Mouse (Mus musculus) lung, embryonic 16.5 days (tissue): ENCODE data around the gene Rnase9. TPM values are rescaled to one million over a fixed set of nuclear protein-coding genes. Genes with fewer than 3 reads are reported as not detected.
A peak's percentile ranks its signal among the peaks of the same experiment; 100 is the strongest.
"Not testable (repeated sequence)": the region's sequence is repeated elsewhere in the genome, so short reads cannot be mapped to it uniquely, and the experiment has no call there.

Experiments
- ATAC-seq: fragments of 200-750 bp; cut with Nextera tagmentation; 2 replicates; pipeline ENCODE4 v1.8.0; 2017; ENCODE audit warnings: low read depth, mild to moderate bottlenecking, moderate library complexity
- H3K27ac ChIP-seq: fragments of 300-500 bp; sonication (generic); 2 replicates; pipeline ENCODE4 v1.5.1; 2014; ENCODE audit warnings: mild to moderate bottlenecking, control low read depth, low read length
- H3K27me3 ChIP-seq: fragments of 300-500 bp; sonication (generic); 2 replicates; pipeline ENCODE4 v1.6.1; 2014; ENCODE audit warnings: low read depth, low read length, mixed read lengths; ENCODE audit not compliant: control insufficient read depth, insufficient read depth
- H3K36me3 ChIP-seq: fragments of 300-500 bp; sonication (generic); 2 replicates; pipeline ENCODE4 v1.6.1; 2014; ENCODE audit warnings: low read length; ENCODE audit not compliant: control insufficient read depth, insufficient read depth
- H3K4me1 ChIP-seq: fragments of 300-500 bp; sonication (generic); replicated peaks from 2 replicates; pipeline ENCODE4 v1.6.1; 2014; ENCODE audit warnings: low read length, mixed read lengths; ENCODE audit not compliant: control insufficient read depth, insufficient read depth
- H3K4me2 ChIP-seq: fragments of 300-500 bp; sonication (generic); 2 replicates; pipeline ENCODE4 v1.6.1; 2014; ENCODE audit warnings: low read depth, low read length, control low read depth
- H3K4me3 ChIP-seq: fragments of 300-500 bp; sonication (generic); 2 replicates; pipeline ENCODE4 v1.5.1; 2014; ENCODE audit warnings: mild to moderate bottlenecking, low read length, control low read depth
- H3K9ac ChIP-seq: fragments of 300-500 bp; sonication (generic); 2 replicates; pipeline ENCODE4 v1.6.1; 2014; ENCODE audit warnings: low read length, control low read depth
- H3K9me3 ChIP-seq: fragments of 300-500 bp; sonication (generic); 2 replicates; pipeline ENCODE4 v1.6.1; 2016; ENCODE audit warnings: low read length; ENCODE audit not compliant: control insufficient read depth
- WGBS: fragments of 180-500 bp; shearing (Covaris S2); extraction: QIAGEN DNeasy Blood & Tissue Kit; methylation state at CpG from one replicate; pipeline ENCODE4 v1.1.7; 2014; 5-methylcytosine and 5-hydroxymethylcytosine counted together
- polyA plus RNA-seq: library from polyadenylated mRNA; unstranded; fragments of >200 nt; fragmentation: Nextera tagmentation; extraction: Ambion mirVana; gene quantifications from 2 replicates; pipeline ENCODE4 v1.2.1, GENCODE M21; 2015

The Rnase9 gene
- polyA plus RNA-seq, 1 experiment from 2014 or later = not detected

DNA sequence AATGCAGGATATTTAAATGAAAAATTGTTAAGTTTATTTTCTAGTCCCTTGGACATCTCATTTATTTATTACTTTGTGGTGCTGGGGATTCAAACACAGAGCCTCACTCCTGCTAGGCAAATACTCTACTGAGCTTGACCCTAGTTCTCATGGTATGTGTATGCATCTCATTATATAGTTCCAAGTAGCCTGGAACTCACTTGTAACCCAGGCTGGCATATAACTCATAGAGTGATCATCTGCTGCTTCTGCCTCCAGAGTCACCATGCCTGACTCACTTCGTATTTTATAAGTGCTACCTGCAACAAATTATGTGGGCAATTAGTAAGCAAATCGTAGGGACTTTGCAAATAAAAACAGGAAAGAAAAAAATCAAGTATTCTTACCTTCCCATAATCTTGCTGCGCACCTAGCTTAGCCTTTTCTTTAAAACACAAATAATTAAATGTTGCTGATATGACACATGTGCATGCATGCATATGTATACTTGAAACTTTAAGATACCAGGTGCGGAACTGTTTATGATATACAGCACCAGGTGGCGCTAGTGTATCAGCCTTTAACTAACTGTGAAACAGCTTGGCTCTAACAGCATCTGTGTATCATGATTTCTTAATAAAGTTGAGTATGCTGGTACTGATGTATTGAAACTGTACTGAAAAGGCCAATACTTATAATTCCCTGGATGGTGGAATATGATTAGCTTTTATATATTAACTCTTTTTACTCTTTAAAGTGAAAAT, 15.1 kb downstream of the Rnase9 start:
- peak; percentile 49 for ATAC-seq
- Histone ChIP-seq H3K27ac (no peak overlapping the region), H3K36me3 (no peaks in the 10 kb centered on the region), H3K4me3 (no peak overlapping the region), H3K9ac (no peak overlapping the region), H3K9me3 (no peaks in the 10 kb centered on the region), H3K27me3 (no peaks in the 10 kb centered on the region), H3K4me1 (no peaks in the 10 kb centered on the region), H3K4me2 (no peak overlapping the region)
- 33% methylated on average over 5 of the region's 5 CpGs for WGBS

DNA sequence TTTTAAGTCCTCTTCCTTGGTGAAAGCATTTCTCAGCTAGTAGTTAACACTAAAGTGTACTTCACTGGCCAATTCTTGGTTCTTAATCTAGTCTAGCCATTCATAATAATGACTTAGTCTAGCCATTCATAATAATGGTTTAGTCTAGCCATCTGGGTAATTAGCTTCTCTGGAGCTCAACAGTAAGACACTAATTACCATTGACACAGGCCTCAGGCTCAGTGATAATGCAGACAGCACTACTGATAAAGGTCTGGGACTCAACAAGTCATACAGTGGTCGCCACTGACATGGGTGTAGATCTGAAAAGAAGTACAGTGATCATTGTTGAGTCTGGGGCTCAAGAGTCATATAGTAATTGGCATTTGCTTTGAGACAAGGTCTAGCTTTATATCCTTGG, 16.8 kb downstream of the Rnase9 start:
- WGBS = 79% methylated on average over 1 of the region's 1 CpGs
- no peak overlapping the region for H3K27ac ChIP-seq
- no peaks in the 10 kb centered on the region for H3K9me3 ChIP-seq
- H3K27me3 ChIP-seq = no peaks in the 10 kb centered on the region
- no peaks in the 10 kb centered on the region for H3K4me1 ChIP-seq
- no peak overlapping the region for H3K9ac ChIP-seq
- no peaks in the 10 kb centered on the region for H3K36me3 ChIP-seq
- no peak overlapping the region for H3K4me2 ChIP-seq
- H3K4me3 ChIP-seq = no peak overlapping the region
- ATAC-seq = no peak

DNA sequence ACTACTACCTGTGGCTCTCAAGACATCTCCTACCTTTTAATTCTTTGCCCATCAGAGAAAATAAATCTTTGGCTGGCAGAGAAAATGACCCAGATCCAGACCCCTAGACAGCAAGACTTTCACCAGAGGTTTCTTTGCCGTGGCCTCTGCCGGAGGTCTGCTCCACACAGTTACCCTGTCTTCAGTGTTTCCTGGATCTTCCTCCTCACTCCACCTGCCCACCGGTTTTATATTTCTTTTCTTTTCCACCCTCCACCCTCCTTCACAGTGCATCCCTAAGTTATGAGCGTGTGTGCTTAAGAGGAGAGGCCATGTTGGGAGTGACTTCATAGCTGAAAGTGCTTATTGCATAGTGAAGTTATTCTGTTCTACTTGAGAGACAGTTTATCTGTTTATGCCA, 18.2 kb downstream of the Rnase9 start:
- Histone ChIP-seq H3K9me3 (no peaks in the 10 kb centered on the region), H3K27ac (no peak overlapping the region), H3K4me2 (no peak overlapping the region), H3K4me1 (no peaks in the 10 kb centered on the region), H3K36me3 (no peaks in the 10 kb centered on the region), H3K9ac (no peak overlapping the region), H3K27me3 (no peaks in the 10 kb centered on the region), H3K4me3 (no peak overlapping the region)
- ATAC-seq = no peak
- 77% methylated on average over 4 of the region's 4 CpGs for WGBS

DNA sequence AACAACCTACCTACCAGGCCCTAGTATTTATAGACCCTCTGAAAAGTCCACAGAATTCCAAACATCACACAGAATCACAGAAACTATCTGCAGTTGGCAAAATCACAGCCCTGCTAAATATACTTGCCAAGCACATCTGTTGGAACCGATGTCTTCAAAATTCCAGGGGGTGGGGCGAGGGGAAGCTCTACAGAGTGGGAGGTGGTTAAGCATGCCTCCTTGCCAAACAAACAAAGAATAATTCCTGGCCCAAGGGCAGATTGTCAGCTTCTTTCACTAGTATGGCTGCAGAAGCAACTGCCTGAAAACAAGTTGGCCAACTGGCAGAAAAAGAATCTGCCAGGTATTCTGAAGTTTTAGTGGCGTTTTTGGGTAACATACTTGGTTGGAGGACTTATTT, 24.4 kb downstream of the Rnase9 start:
- H3K9me3 ChIP-seq = no peaks in the 10 kb centered on the region
- H3K27me3 ChIP-seq = no peaks in the 10 kb centered on the region
- ATAC-seq = peak; percentile 73
- H3K4me1 ChIP-seq = 0 out of 2 replicates have a peak, but pooled peaks cover 3% of the 10 kb centered on the region
- H3K27ac ChIP-seq = 0 out of 2 replicates have a peak overlapping the region, but pooled peaks have one; percentile 10
- no peak overlapping the region for H3K4me2 ChIP-seq
- H3K4me3 ChIP-seq = no peak overlapping the region
- no peak overlapping the region for H3K9ac ChIP-seq
- 61% methylated on average over 3 of the region's 3 CpGs for WGBS
- H3K36me3 ChIP-seq = no peaks in the 10 kb centered on the region

DNA sequence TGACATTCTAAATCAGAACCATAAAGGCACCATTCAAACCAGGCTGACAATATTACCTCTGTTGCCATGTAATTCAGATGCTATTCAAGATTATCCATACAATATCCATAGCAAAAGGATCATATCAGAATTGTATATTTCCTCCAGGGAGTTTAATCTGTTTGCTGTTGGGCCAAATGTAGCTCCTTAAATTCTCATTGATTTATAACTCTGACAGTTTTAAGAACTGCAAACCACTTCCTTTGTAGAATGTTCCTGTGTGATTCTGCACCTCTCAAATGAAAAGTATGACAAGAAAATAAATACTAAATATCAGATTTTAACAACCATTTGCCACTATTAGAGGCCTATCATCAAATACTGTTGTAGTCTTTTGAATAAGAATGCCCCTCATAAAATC, 25.9 kb downstream of the Rnase9 start:
- no peaks in the 10 kb centered on the region for H3K27me3 ChIP-seq
- no peak overlapping the region for H3K4me2 ChIP-seq
- H3K9me3 ChIP-seq = no peaks in the 10 kb centered on the region
- 0 out of 2 replicates have a peak, but pooled peaks cover 3% of the 10 kb centered on the region for H3K4me1 ChIP-seq
- ATAC-seq = no peak
- H3K9ac ChIP-seq = no peak overlapping the region
- H3K27ac ChIP-seq = no peak overlapping the region
- H3K36me3 ChIP-seq = no peaks in the 10 kb centered on the region
- no peak overlapping the region for H3K4me3 ChIP-seq

DNA sequence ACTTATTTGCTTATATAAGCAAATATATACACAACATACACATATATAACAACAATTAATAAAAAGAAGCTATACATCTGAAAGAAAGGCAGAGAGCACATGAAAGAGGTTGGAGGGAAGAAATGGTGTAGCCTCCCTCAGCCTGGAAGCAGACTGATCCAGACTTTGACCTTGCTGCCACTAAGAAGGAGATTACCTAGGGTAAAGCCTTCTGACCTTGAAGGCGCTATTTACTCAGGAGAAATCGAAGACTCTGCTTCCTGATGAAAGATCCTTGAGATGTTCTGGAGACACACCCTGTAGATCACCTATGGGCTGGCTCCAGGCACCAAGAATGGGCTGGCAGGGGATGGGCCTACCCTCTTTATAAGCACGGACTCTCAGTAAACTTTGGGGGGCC, 26.9 kb downstream of the Rnase9 start:
- not testable (repeated sequence) for H3K9ac ChIP-seq, ATAC-seq, H3K4me1 ChIP-seq, H3K4me2 ChIP-seq, H3K4me3 ChIP-seq, H3K27me3 ChIP-seq, H3K36me3 ChIP-seq, H3K27ac ChIP-seq, H3K9me3 ChIP-seq
- 73% methylated on average over 3 of the region's 3 CpGs for WGBS

DNA sequence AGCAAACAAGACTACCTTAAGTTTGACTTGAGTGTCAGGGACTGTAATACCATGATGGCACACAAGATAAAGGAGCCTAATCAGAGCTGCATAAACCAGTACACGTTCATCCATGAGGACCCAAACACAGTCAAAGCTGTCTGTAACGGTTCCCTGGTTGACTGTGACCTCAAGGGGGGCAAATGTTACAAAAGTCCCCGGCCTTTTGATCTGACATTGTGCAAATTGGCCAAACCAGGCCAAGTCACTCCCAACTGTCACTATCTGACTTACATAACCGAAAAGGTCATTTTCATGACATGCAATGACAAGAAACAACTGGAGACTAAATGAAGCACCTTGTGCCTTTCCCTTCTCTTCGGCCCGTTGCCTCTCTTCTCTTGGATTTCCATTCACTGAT, 32.1 kb downstream of the Rnase9 start:
- H3K27me3 ChIP-seq = no peaks in the 10 kb centered on the region
- ATAC-seq = no peak
- WGBS = 72% methylated on average over 6 of the region's 6 CpGs

DNA sequence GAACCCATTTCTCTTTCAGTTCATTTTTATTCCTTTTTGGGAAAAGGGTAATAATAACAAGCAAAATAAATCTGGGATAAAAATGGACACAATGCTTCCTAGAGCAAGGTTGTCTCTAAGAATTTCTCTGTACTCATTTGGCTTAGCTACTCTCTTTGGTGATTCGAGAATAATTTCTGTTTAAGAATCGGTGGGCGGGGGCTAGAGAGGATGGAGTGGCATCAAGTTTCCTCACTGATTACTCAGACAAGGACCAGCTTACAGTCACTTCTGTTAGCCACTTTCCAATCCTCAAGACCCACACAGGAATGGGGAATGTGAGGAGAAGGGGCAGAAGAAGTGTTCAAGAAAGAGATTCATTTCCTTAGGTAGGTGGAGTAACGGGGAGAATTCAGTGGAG, 32.9 kb downstream of the Rnase9 start:
- H3K27me3 ChIP-seq = no peaks in the 10 kb centered on the region
- WGBS = 60% methylated on average over 4 of the region's 4 CpGs
- peak; percentile 3; the same call in 1 of the 2 replicates for ATAC-seq
- H3K9me3 ChIP-seq = no peaks in the 10 kb centered on the region
- H3K4me3 ChIP-seq = no peak overlapping the region
- no peak overlapping the region for H3K9ac ChIP-seq
- H3K27ac ChIP-seq = peak overlapping the region; percentile 98
- no peaks in the 10 kb centered on the region for H3K36me3 ChIP-seq
- peak overlapping the region; percentile 14; the same call in 1 of the 2 replicates for H3K4me2 ChIP-seq
- H3K4me1 ChIP-seq = peaks cover 16% of the 10 kb centered on the region

More for the DNA sequence above, 32.1 kb downstream of the Rnase9 start:
- no peak overlapping the region for H3K4me3 ChIP-seq
- peak overlapping the region; percentile 98 for H3K27ac ChIP-seq
- no peak overlapping the region for H3K9ac ChIP-seq
- no peaks in the 10 kb centered on the region for H3K36me3 ChIP-seq
- H3K4me1 ChIP-seq = peaks cover 16% of the 10 kb centered on the region
- no peaks in the 10 kb centered on the region for H3K9me3 ChIP-seq
- no peak overlapping the region for H3K4me2 ChIP-seq

DNA sequence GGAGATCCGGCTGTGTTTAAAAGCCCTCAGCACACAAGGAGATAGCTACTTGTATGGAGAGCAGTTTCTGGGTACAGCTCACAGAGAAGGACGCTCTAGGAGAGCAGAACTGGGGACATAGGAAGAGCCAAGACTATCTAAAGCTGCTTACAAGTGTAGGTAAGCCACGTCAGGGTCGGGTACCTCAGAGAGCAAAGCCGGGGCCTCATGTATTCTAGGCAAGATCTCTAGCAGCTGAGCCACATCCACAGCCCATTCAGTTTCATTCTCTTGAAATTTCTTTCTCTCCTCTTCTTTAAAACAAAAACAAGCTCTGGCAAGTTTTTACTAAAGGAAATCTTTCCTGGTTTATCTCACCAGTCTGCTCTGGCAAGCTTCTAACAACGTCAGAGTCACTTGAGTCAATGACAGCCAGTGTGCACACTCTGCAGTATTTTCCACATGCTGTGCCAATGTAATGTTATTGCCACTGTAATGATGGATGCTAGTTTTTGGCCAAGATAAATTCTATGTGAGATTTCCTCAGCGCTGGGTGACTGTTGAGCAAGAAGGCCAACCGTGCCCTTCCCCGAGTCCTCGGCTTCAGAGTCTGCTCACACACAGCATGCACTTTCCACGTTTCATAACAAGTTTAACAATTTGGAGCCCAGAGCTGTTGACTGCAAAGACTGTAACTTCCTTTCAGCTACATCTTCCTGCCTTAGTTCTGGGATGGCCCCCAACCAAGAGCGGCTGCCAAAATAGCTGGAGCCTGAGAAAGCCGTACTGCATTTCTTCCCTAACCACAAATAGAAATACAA, 33.6 kb downstream of the Rnase9 start:
- Histone ChIP-seq H3K4me2 (peak overlapping the region; percentile 27), H3K36me3 (no peaks in the 10 kb centered on the region), H3K4me3 (no peak overlapping the region), H3K9me3 (no peaks in the 10 kb centered on the region), H3K9ac (peak overlapping the region; percentile 41), H3K27ac (peak overlapping the region; percentile 98), H3K4me1 (peaks cover 16% of the 10 kb centered on the region), H3K27me3 (no peaks in the 10 kb centered on the region)
- ATAC-seq = peak; percentile 96
- 43% methylated on average over 13 of the region's 13 CpGs for WGBS
